Mouse (Mus musculus) heart, postnatal 0 days (tissue): ENCODE measurements at regions not wholly inside any gene's neighbourhood (a gene's known extent, or its start where the extent isn't known, plus 50 kb on each side); places are given as distances from the start of the nearest gene placed in this dataset.

Experiments
- ATAC-seq: fragments of 200-750 bp; cut with Nextera tagmentation; 2 replicates; pipeline ENCODE4 v1.8.0; 2017; ENCODE audit warnings: low read depth, moderate number of reproducible peaks, moderate library complexity; ENCODE audit not compliant: insufficient read depth
- DNase-seq: peaks from one replicate; pipeline ENCODE4 v3.0.0-alpha.2; 2016; ENCODE audit warnings: low spot score
- H3K27ac ChIP-seq: fragments of 300-500 bp; sonication (generic); 2 replicates; pipeline ENCODE4 v1.5.1; 2014; ENCODE audit warnings: low read depth, mild to moderate bottlenecking
- H3K27me3 ChIP-seq: fragments of 300-500 bp; sonication (generic); 2 replicates; pipeline ENCODE4 v1.6.1; 2014; ENCODE audit warnings: low read length, mixed read lengths; ENCODE audit not compliant: control insufficient read depth, insufficient read depth
- H3K36me3 ChIP-seq: fragments of 300-500 bp; sonication (generic); replicated peaks from 2 replicates; pipeline ENCODE4 v1.6.1; 2014; ENCODE audit warnings: low read length, mixed read lengths; ENCODE audit not compliant: control insufficient read depth, insufficient read depth
- H3K4me1 ChIP-seq: fragments of 300-500 bp; sonication (generic); 2 replicates; pipeline ENCODE4 v1.6.1; 2014; ENCODE audit warnings: antibody characterized with exemption; ENCODE audit not compliant: control insufficient read depth, insufficient read depth
- H3K4me2 ChIP-seq: fragments of 300-500 bp; sonication (generic); 2 replicates; pipeline ENCODE4 v1.6.1; 2014; ENCODE audit warnings: low read depth, mild to moderate bottlenecking, low read length, moderate library complexity
- H3K4me3 ChIP-seq: fragments of 300-500 bp; sonication (generic); 2 replicates; pipeline ENCODE4 v1.5.1; 2014; ENCODE audit warnings: low read depth, low read length
- H3K9ac ChIP-seq: fragments of 300-500 bp; sonication (generic); replicated peaks from 2 replicates; pipeline ENCODE4 v1.6.1; 2014; ENCODE audit warnings: low read depth, low read length, mixed read lengths
- H3K9me3 ChIP-seq: fragments of 300-500 bp; sonication (generic); replicated peaks from 2 replicates; pipeline ENCODE4 v1.6.1; 2016; ENCODE audit warnings: low read length; ENCODE audit not compliant: control insufficient read depth
- CTCF ChIP-seq: IDR thresholded peaks from 2 replicates; pipeline ENCODE4 v1.5.1; 2016; ENCODE audit warnings: antibody characterized with exemption, control low read depth, low read depth
- EP300 ChIP-seq: IDR thresholded peaks from 2 replicates; pipeline ENCODE4 v1.6.1; 2016; ENCODE audit warnings: antibody characterized with exemption, low read depth
- WGBS: fragments of 180-500 bp; shearing (Covaris S2); extraction: QIAGEN DNeasy Blood & Tissue Kit; methylation state at CpG from one replicate; pipeline ENCODE4 v1.1.7; 2014; 5-methylcytosine and 5-hydroxymethylcytosine counted together

DNA sequence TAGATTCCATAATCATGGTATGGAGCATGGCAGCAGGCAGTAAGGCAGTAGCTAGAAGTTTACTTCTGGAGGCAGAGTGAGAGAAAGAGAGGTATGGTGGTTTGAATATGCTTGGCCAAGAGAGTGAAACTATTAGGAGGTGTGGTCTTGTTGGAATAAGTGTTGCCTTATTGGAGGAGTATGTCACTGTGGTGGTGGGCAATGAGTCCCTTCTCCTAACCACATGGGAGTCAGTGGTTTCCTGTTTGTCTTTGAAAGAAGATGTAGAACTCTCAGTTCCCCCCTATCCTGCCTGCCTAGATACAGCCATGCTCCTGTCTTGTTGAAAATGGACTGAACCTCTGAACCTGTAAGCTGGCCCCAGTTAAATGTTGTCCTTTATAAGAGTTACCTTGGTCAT, 1152.4 kb downstream of the Pla2g4a start:
- no peak overlapping the region for H3K4me2 ChIP-seq
- no peaks in the 10 kb centered on the region for H3K4me1 ChIP-seq
- DNase-seq (no peak), ATAC-seq (no peak)
- no peaks in the 10 kb centered on the region for H3K9me3 ChIP-seq
- H3K27me3 ChIP-seq = no peaks in the 10 kb centered on the region
- H3K4me3 ChIP-seq = no peak overlapping the region
- TF ChIP-seq EP300 = no peak
- no peak for TF ChIP-seq CTCF
- no peak overlapping the region for H3K27ac ChIP-seq
- no peak overlapping the region for H3K9ac ChIP-seq
- no peaks in the 10 kb centered on the region for H3K36me3 ChIP-seq

DNA sequence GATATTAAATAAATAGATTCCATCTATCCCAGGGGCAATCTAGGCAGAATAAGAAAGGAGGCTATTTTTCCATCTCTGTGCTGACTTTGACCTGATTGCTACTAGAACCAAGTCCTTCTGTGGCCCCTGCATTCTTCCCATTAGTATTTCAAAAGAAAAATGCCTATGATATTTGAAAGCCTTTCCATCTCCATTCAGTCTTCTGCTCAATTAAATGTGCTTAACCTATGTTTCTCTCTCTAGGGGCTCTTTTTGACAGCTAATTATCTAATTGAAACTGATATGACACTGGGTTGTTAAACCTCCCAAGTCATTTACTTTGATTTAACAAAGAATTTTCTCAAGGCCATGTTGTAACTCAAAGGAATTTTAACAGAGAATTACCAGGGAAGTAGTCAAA, 1164.0 kb downstream of the Pla2g4a start:
- Histone ChIP-seq H3K36me3 (no peaks in the 10 kb centered on the region), H3K4me1 (no peaks in the 10 kb centered on the region), H3K9me3 (no peaks in the 10 kb centered on the region), H3K4me3 (no peak overlapping the region), H3K9ac (no peak overlapping the region), H3K27me3 (no peaks in the 10 kb centered on the region), H3K27ac (no peak overlapping the region), H3K4me2 (no peak overlapping the region)
- DNase-seq (no peak), ATAC-seq (no peak)
- TF ChIP-seq CTCF (no peak), EP300 (no peak)

DNA sequence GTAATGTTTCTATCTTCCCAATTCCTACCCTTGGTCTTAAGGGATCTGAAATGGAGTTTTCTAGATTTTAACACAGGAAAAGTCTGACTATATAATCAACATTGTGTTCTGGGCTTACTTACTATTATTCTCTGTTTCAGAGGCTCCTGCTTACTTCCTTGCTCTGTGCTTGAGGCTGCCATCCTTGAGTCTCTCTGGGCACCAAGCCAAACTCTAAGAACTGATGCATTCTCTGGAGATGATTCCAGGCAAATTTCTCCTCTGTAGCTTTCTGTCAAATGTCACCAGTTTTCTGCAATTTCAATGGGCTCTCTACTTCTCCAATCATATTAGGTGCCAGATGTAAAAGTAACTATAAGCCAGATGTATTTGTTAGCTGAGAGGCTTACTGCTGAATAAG, 1210.3 kb downstream of the Pla2g4a start:
- Histone ChIP-seq H3K36me3 (no peaks in the 10 kb centered on the region), H3K9me3 (0 out of 2 replicates have a peak, but pooled peaks cover 4% of the 10 kb centered on the region), H3K9ac (no peak overlapping the region), H3K4me1 (no peaks in the 10 kb centered on the region), H3K4me2 (no peak overlapping the region), H3K27me3 (no peaks in the 10 kb centered on the region), H3K27ac (no peak overlapping the region), H3K4me3 (no peak overlapping the region)
- TF ChIP-seq EP300 (no peak), CTCF (no peak)
- DNase-seq = no peak
- ATAC-seq = no peak

- no peaks in the 10 kb centered on the region for H3K27me3 ChIP-seq
- H3K9me3 ChIP-seq = no peaks in the 10 kb centered on the region
- H3K4me3 ChIP-seq = no peak overlapping the region
- H3K9ac ChIP-seq = no peak overlapping the region
- 4% methylated on average over 1 of the region's 1 CpGs for WGBS
- no peaks in the 10 kb centered on the region for H3K36me3 ChIP-seq
- TF ChIP-seq CTCF (no peak), EP300 (no peak)
- H3K4me2 ChIP-seq = no peak overlapping the region
- ATAC-seq (no peak), DNase-seq (no peak)
- no peak overlapping the region for H3K27ac ChIP-seq
- H3K4me1 ChIP-seq = no peaks in the 10 kb centered on the region
These were observed 1239.0 kb downstream of the Pla2g4a start for GRCm38 (mm10) chr1:148722106-148722505.

- Histone ChIP-seq H3K9me3 (no peaks in the 10 kb centered on the region), H3K36me3 (no peaks in the 10 kb centered on the region), H3K27ac (no peak overlapping the region), H3K27me3 (no peaks in the 10 kb centered on the region), H3K4me1 (no peaks in the 10 kb centered on the region), H3K9ac (no peak overlapping the region), H3K4me3 (no peak overlapping the region), H3K4me2 (no peak overlapping the region)
- WGBS = 56% methylated on average over 1 of the region's 1 CpGs
- TF ChIP-seq CTCF (no peak), EP300 (no peak)
- ATAC-seq (no peak), DNase-seq (no peak)
These were observed 1239.7 kb downstream of the Pla2g4a start for GRCm38 (mm10) chr1:148721409-148721808.

- Histone ChIP-seq H3K27me3 (no peaks in the 10 kb centered on the region), H3K4me1 (no peaks in the 10 kb centered on the region), H3K4me2 (no peak overlapping the region), H3K9me3 (no peaks in the 10 kb centered on the region), H3K27ac (no peak overlapping the region), H3K9ac (no peak overlapping the region), H3K36me3 (no peaks in the 10 kb centered on the region), H3K4me3 (no peak overlapping the region)
- 42% methylated on average over 4 of the region's 4 CpGs for WGBS
- no peak for ATAC-seq
- TF ChIP-seq CTCF (no peak), EP300 (no peak)
- no peak for DNase-seq
These were observed 1240.1 kb downstream of the Pla2g4a start for GRCm38 (mm10) chr1:148720980-148721379.
